Mouse (Mus musculus): ENCODE measurements at regions not wholly inside any gene's neighbourhood (a gene's known extent, or its start where the extent isn't known, plus 50 kb on each side); places are given as distances from the start of the nearest gene placed in this dataset.

DNA sequence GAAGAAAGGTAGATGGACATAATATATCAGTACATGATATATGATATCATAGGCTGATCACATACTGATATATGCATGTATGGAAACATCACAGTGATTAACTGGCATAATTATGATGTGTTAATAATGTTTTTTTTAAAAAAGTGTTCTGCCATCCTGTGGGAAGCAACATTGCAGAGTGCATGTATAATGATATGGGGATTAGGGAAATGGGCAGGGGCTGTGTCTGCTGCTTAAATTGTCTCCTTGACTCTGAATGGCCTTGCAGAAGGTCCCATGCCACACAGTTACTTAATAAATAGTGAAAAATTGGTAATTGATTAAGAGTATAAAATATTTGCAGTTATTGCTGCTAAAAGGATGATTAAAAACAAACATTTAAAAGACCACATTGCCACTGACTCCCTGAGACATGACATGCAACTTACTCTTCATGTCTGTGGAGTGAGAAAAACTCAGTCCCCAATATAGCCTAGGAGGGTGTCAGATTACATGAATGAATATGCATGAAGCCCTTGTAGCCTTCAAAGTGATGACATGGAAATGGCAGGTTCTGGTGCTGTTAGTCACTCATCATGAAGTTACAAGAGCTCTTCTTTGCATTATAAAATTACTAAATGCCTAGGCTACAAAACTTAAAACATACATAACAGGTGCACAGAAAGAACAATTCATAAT, 440.1 kb upstream of the Ube2e3 start:
- H3K27me3 ChIP-seq (ENCODE audit: control insufficient read depth, insufficient read depth, low read length) = no peaks in the 10 kb centered on the region
- ATAC-seq (ENCODE audit: low FRiP score, low TSS enrichment) (no peak; the same call in 1 of the 2 replicates), DNase-seq (no peak)

DNA sequence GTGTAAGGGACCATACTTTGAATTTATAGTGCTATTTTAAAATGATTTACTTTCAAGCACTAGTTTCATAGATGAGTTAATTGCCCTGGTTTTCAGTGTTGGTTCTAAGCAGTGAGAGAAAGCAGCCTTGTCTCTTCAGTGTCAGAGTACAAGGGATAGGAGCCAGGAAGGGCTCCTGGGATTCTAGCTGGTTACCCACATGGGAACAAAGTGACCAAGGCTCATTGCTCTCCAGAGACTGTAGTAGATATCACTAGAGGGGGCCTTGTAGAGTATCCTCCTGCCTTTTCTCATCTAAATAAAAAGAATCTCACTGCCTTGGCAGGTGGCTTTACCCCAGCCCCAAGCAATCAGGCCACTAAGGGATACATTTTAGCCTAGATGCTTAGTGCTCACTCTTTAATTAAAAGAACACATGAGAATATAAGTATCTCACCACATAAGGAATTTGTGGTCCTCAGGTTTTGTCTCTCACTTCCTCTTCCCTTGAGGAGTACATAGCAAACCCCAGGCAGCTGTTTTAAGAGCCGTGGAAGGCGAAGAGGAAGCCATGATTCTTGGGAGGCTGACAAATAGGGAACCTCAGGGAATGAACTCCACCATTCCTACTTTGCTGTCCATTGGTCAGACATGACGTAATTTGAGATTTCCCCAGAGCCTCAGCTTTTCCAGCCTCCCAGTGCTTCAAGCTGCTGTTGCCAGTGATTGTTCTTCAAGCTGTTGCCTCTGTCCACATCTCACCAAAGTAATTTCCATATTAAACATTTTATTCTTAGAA, 449.2 kb upstream of the Ube2e3 start:
- H3K9me3 ChIP-seq (ENCODE audit: control insufficient read depth, low read length) = no peaks in the 10 kb centered on the region
- H3K4me2 ChIP-seq (ENCODE audit: low read length) = no peak overlapping the region
- no peak for ATAC-seq (ENCODE audit: low FRiP score, low TSS enrichment)
- H3K36me3 ChIP-seq (ENCODE audit: control insufficient read depth, insufficient read depth, low read length) = no peaks in the 10 kb centered on the region
- no peaks in the 10 kb centered on the region for H3K4me1 ChIP-seq (ENCODE audit: control insufficient read depth, insufficient read depth, low read length)
- H3K9ac ChIP-seq (replicated peaks; ENCODE audit: low read length) = no peak overlapping the region
- H3K27me3 ChIP-seq (ENCODE audit: control insufficient read depth, insufficient read depth, low read length) = no peaks in the 10 kb centered on the region
- DNase-seq = no peak
- no peak overlapping the region for H3K4me3 ChIP-seq (replicated peaks; ENCODE audit: low read depth, low read length)
- no peak overlapping the region for H3K27ac ChIP-seq (replicated peaks; ENCODE audit: low read depth, low read length)
- 71% methylated on average over 3 of the region's 3 CpGs for WGBS

More for the DNA sequence above, 440.1 kb upstream of the Ube2e3 start:
- H3K36me3 ChIP-seq (ENCODE audit: control insufficient read depth, insufficient read depth, low read length) = no peaks in the 10 kb centered on the region
- H3K9ac ChIP-seq (replicated peaks; ENCODE audit: low read length) = no peak overlapping the region
- no peaks in the 10 kb centered on the region for H3K4me1 ChIP-seq (ENCODE audit: control insufficient read depth, insufficient read depth, low read length)
- H3K4me3 ChIP-seq (replicated peaks; ENCODE audit: low read depth, low read length) = no peak overlapping the region
- H3K9me3 ChIP-seq (ENCODE audit: control insufficient read depth, low read length) = no peaks in the 10 kb centered on the region
- H3K4me2 ChIP-seq (ENCODE audit: low read length) = no peak overlapping the region
- no peak overlapping the region for H3K27ac ChIP-seq (replicated peaks; ENCODE audit: low read depth, low read length)

GRCm38 (mm10) chr2:78416574-78417109, 451.3 kb upstream of the Ube2e3 start:
- Histone ChIP-seq H3K4me1 (ENCODE audit: control insufficient read depth, insufficient read depth, low read length) (no peaks in the 10 kb centered on the region), H3K9ac (replicated peaks; ENCODE audit: low read length) (no peak overlapping the region), H3K27ac (replicated peaks; ENCODE audit: low read depth, low read length) (no peak overlapping the region), H3K4me3 (replicated peaks; ENCODE audit: low read depth, low read length) (no peak overlapping the region), H3K36me3 (ENCODE audit: control insufficient read depth, insufficient read depth, low read length) (no peaks in the 10 kb centered on the region), H3K4me2 (ENCODE audit: low read length) (no peak overlapping the region), H3K9me3 (ENCODE audit: control insufficient read depth, low read length) (no peaks in the 10 kb centered on the region), H3K27me3 (ENCODE audit: control insufficient read depth, insufficient read depth, low read length) (no peaks in the 10 kb centered on the region)
- ATAC-seq (ENCODE audit: low FRiP score, low TSS enrichment) (no peak), DNase-seq (no peak)
- 71% methylated on average over 2 of the region's 2 CpGs for WGBS

- ATAC-seq (ENCODE audit: low FRiP score, low TSS enrichment) (no peak), DNase-seq (no peak)
- Histone ChIP-seq H3K27ac (replicated peaks; ENCODE audit: low read depth, low read length) (no peak overlapping the region), H3K9ac (replicated peaks; ENCODE audit: low read length) (no peak overlapping the region), H3K4me2 (ENCODE audit: low read length) (no peak overlapping the region), H3K4me1 (ENCODE audit: control insufficient read depth, insufficient read depth, low read length) (no peaks in the 10 kb centered on the region), H3K9me3 (ENCODE audit: control insufficient read depth, low read length) (no peaks in the 10 kb centered on the region), H3K4me3 (replicated peaks; ENCODE audit: low read depth, low read length) (no peak overlapping the region), H3K36me3 (ENCODE audit: control insufficient read depth, insufficient read depth, low read length) (no peaks in the 10 kb centered on the region), H3K27me3 (ENCODE audit: control insufficient read depth, insufficient read depth, low read length) (no peaks in the 10 kb centered on the region)
- WGBS = 89% methylated on average over 4 of the region's 4 CpGs
Measured at GRCm38 (mm10) chr2:78412985-78413384, 454.9 kb upstream of the Ube2e3 start.

- ATAC-seq (ENCODE audit: low FRiP score, low TSS enrichment) (no peak), DNase-seq (no peak)
- Histone ChIP-seq H3K9ac (replicated peaks; ENCODE audit: low read length) (no peak overlapping the region), H3K27me3 (ENCODE audit: control insufficient read depth, insufficient read depth, low read length) (no peaks in the 10 kb centered on the region), H3K4me1 (ENCODE audit: control insufficient read depth, insufficient read depth, low read length) (no peaks in the 10 kb centered on the region), H3K4me3 (replicated peaks; ENCODE audit: low read depth, low read length) (no peak overlapping the region), H3K36me3 (ENCODE audit: control insufficient read depth, insufficient read depth, low read length) (no peaks in the 10 kb centered on the region), H3K9me3 (ENCODE audit: control insufficient read depth, low read length) (no peaks in the 10 kb centered on the region), H3K27ac (replicated peaks; ENCODE audit: low read depth, low read length) (no peak overlapping the region), H3K4me2 (ENCODE audit: low read length) (no peak overlapping the region)
- 89% methylated on average over 3 of the region's 3 CpGs for WGBS
Measured at GRCm38 (mm10) chr2:78403890-78404289, 457.7 kb upstream of the Cwc22 start.

DNA sequence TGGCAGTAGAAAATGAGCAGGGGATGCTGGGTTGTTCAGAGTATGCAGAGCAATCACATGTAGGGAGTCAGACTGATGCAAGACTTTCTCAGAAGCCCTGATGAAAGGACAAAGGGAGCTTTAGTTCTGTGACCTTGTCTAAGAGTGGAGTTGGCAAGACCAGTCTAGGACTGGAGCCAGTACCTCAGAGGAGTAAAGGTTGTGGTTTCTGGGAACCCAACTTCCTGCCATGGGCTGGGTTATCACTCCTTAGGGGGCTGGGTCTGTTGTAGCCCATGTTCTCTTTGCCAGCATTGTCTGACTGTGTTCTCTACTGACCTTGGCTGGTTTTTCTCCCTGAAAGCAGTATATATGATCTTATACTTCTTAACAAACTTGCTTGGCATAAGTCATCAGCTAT, 453.1 kb upstream of the Cwc22 start:
- Histone ChIP-seq H3K4me2 (ENCODE audit: low read length) (no peak overlapping the region), H3K27ac (replicated peaks; ENCODE audit: low read depth, low read length) (no peak overlapping the region), H3K4me1 (ENCODE audit: control insufficient read depth, insufficient read depth, low read length) (no peaks in the 10 kb centered on the region), H3K27me3 (ENCODE audit: control insufficient read depth, insufficient read depth, low read length) (no peaks in the 10 kb centered on the region), H3K9ac (replicated peaks; ENCODE audit: low read length) (no peak overlapping the region), H3K9me3 (ENCODE audit: control insufficient read depth, low read length) (no peaks in the 10 kb centered on the region), H3K4me3 (replicated peaks; ENCODE audit: low read depth, low read length) (no peak overlapping the region), H3K36me3 (ENCODE audit: control insufficient read depth, insufficient read depth, low read length) (no peaks in the 10 kb centered on the region)
- DNase-seq (no peak), ATAC-seq (ENCODE audit: low FRiP score, low TSS enrichment) (no peak)

DNA sequence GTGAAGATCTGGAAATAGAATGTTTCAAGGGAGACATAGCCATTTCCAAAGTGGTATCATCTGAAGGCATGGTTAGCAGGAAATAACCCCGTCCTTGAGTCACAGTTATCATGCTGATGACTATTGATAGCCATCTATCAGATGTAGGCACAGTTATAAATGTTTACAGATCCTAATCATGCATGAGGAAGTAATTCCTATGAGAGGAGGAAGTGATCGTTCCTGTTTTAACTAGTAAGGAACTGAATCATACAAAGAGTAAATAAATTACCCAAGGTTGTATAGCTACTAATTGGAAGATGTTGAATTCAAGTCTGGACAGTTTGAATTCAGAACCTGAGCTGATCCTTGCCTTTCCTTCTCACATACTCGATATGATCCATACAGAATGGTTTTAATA, 450.7 kb upstream of the Cwc22 start:
- 78% methylated on average over 3 of the region's 3 CpGs for WGBS

GRCm38 (mm10) chr2:78393090-78393489, 446.9 kb upstream of the Cwc22 start:
- H3K9ac ChIP-seq (replicated peaks; ENCODE audit: low read length) = no peak overlapping the region
- no peaks in the 10 kb centered on the region for H3K27me3 ChIP-seq (ENCODE audit: control insufficient read depth, insufficient read depth, low read length)
- no peak overlapping the region for H3K4me2 ChIP-seq (ENCODE audit: low read length)
- H3K4me3 ChIP-seq (replicated peaks; ENCODE audit: low read depth, low read length) = no peak overlapping the region
- DNase-seq = peak; percentile 12
- WGBS = 50% methylated on average over 4 of the region's 4 CpGs
- H3K27ac ChIP-seq (replicated peaks; ENCODE audit: low read depth, low read length) = no peak overlapping the region
- H3K36me3 ChIP-seq (ENCODE audit: control insufficient read depth, insufficient read depth, low read length) = no peaks in the 10 kb centered on the region
- no peaks in the 10 kb centered on the region for H3K4me1 ChIP-seq (ENCODE audit: control insufficient read depth, insufficient read depth, low read length)
- ATAC-seq (ENCODE audit: low FRiP score, low TSS enrichment) = no peak
- H3K9me3 ChIP-seq (ENCODE audit: control insufficient read depth, low read length) = no peaks in the 10 kb centered on the region

More for the DNA sequence above, 450.7 kb upstream of the Cwc22 start:
- no peak overlapping the region for H3K27ac ChIP-seq (replicated peaks; ENCODE audit: low read depth, low read length)
- no peak overlapping the region for H3K9ac ChIP-seq (replicated peaks; ENCODE audit: low read length)
- DNase-seq (no peak), ATAC-seq (ENCODE audit: low FRiP score, low TSS enrichment) (no peak)
- no peaks in the 10 kb centered on the region for H3K4me1 ChIP-seq (ENCODE audit: control insufficient read depth, insufficient read depth, low read length)
- H3K4me2 ChIP-seq (ENCODE audit: low read length) = no peak overlapping the region
- H3K27me3 ChIP-seq (ENCODE audit: control insufficient read depth, insufficient read depth, low read length) = no peaks in the 10 kb centered on the region
- H3K4me3 ChIP-seq (replicated peaks; ENCODE audit: low read depth, low read length) = no peak overlapping the region
- no peaks in the 10 kb centered on the region for H3K9me3 ChIP-seq (ENCODE audit: control insufficient read depth, low read length)
- no peaks in the 10 kb centered on the region for H3K36me3 ChIP-seq (ENCODE audit: control insufficient read depth, insufficient read depth, low read length)

DNA sequence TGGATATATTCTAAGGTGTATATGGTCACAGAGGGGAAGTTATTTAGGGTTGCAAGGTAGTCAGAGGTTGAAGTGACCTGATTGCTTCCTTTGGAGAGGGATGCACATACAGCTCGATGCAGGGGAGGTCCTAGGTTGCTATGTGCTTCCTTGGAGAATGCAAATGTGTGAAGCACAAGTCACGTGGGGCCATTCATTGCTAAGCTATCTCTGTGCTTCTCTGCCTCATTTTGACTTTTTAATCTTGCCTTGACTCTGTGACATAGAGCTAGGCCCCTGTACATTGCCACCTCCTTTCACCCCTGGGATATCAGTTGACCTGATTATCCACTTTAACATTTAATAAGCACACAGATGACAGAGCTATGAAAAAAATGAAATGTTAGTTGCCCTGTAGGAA, 446.2 kb upstream of the Cwc22 start:
- Histone ChIP-seq H3K4me1 (ENCODE audit: control insufficient read depth, insufficient read depth, low read length) (no peaks in the 10 kb centered on the region), H3K9me3 (ENCODE audit: control insufficient read depth, low read length) (no peaks in the 10 kb centered on the region), H3K36me3 (ENCODE audit: control insufficient read depth, insufficient read depth, low read length) (no peaks in the 10 kb centered on the region), H3K9ac (replicated peaks; ENCODE audit: low read length) (no peak overlapping the region), H3K4me2 (ENCODE audit: low read length) (no peak overlapping the region), H3K4me3 (replicated peaks; ENCODE audit: low read depth, low read length) (no peak overlapping the region), H3K27ac (replicated peaks; ENCODE audit: low read depth, low read length) (no peak overlapping the region), H3K27me3 (ENCODE audit: control insufficient read depth, insufficient read depth, low read length) (no peaks in the 10 kb centered on the region)
- DNase-seq = no peak
- WGBS = 18% methylated on average over 2 of the region's 2 CpGs
- ATAC-seq (ENCODE audit: low FRiP score, low TSS enrichment) = peak; percentile 40; the same call in 1 of the 2 replicates
